Mouse (Mus musculus): ENCODE data around the gene Pcif1.

- TF ChIP-seq CTCF (IDR thresholded peaks at IDR 0.05; ENCODE audit: low read depth) (no peak), EP300 (IDR thresholded peaks at IDR 0.05; ENCODE audit: low read depth) (no peak)
These were observed 10.9 kb downstream of the Pcif1 start for GRCm38 (mm10) chr2:164889960-164890359.
